Mouse (Mus musculus): Measurements from ENCODE around the gene Pcsk5.

The Pcsk5 gene

DNA sequence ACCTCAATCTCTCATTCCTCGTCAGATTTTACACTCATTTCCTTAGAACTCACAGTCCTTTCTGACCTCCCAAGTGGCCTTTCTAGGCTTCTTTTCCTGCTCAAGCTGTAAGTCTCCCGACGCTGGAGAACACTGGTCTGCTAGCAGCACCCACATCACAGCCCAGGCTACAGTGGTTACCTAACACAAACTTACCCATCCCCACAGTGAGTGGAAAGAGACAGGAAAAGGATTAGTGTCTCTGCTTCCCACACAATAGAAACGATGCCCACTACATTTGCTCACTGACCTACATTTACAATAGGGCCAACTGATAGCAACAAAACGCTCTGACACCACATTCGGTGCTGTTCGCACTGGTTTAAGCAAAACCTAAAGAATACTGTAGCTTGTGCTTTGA lies 24.8 kb downstream of the Pcsk5 start:
- DNase-seq (ENCODE audit: low spot score in 2 of 2): no peak

GRCm38 (mm10) chr19:17806626-17807025 lies 30.8 kb downstream of the Pcsk5 start:
- no peak for DNase-seq (ENCODE audit: low spot score in 2 of 2)

- no peak for DNase-seq (ENCODE audit: low spot score in 2 of 2)
These were observed 36.6 kb downstream of the Pcsk5 start for GRCm38 (mm10) chr19:17800798-17801197.

GRCm38 (mm10) chr19:17799419-17800185 lies 37.8 kb downstream of the Pcsk5 start:
- DNase-seq (ENCODE audit: low spot score in 2 of 2): no peak

GRCm38 (mm10) chr19:17793457-17793856 lies 44.0 kb downstream of the Pcsk5 start:
- DNase-seq (ENCODE audit: low spot score in 2 of 2): no peak

- DNase-seq (ENCODE audit: low spot score in 2 of 2): no peak
These were observed 45.9 kb downstream of the Pcsk5 start for GRCm38 (mm10) chr19:17791485-17792052.

GRCm38 (mm10) chr19:17788617-17789317 lies 48.7 kb downstream of the Pcsk5 start:
- DNase-seq (ENCODE audit: low spot score in 2 of 2): no peak

GRCm38 (mm10) chr19:17786744-17787143 lies 50.7 kb downstream of the Pcsk5 start:
- DNase-seq (ENCODE audit: low spot score in 2 of 2): no peak

GRCm38 (mm10) chr19:17784401-17785192 lies 52.8 kb downstream of the Pcsk5 start:
- no peak for DNase-seq (ENCODE audit: low spot score in 2 of 2)

- DNase-seq (ENCODE audit: low spot score in 2 of 2): no peak
These were observed 54.2 kb downstream of the Pcsk5 start for GRCm38 (mm10) chr19:17783231-17783630.

- DNase-seq (ENCODE audit: low spot score in 2 of 2): no peak
These were observed 56.1 kb downstream of the Pcsk5 start for GRCm38 (mm10) chr19:17781323-17781722.

DNA sequence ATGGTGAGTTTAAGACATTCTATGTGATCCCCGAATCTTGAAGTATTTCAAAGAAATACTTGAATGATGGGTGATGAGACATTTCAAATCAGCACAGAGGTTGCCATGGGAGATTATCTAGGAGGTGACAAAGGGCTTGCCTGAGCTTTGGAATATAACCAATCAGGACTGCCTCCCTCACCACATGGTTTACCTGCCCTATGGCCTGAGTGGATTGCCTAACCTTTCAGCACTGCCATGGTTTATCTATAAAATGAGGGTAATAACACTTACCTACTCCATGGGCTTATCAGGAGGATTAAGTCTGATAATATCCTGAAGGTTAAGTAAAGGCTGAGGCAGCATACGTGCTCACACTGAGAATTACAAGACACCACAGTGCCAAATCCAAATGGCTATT lies 61.5 kb downstream of the Pcsk5 start:
- DNase-seq (ENCODE audit: low spot score in 2 of 2): no peak

- DNase-seq (ENCODE audit: low spot score in 2 of 2): no peak
These were observed 62.3 kb downstream of the Pcsk5 start for GRCm38 (mm10) chr19:17775097-17775496.

DNA sequence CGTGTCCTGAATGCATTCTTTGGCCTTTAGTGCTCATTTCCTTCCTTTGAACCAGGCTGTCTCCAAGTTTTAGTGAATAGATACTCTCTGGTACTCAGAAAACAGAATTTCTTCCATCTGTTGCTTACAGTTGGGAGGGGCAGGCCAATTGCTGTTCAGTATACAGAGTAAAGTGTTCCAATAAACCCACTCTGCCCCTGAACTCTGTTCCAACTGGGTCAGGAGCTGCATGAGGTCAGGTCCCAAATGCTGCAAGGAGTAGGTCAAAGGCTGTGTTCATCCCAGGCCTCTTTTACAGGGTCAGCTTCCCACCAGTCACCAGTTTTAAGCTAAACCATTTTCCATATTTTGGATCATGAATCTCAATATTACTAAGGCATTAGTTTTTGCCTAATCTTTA lies 63.4 kb downstream of the Pcsk5 start:
- DNase-seq (ENCODE audit: low spot score in 2 of 2): no peak

DNA sequence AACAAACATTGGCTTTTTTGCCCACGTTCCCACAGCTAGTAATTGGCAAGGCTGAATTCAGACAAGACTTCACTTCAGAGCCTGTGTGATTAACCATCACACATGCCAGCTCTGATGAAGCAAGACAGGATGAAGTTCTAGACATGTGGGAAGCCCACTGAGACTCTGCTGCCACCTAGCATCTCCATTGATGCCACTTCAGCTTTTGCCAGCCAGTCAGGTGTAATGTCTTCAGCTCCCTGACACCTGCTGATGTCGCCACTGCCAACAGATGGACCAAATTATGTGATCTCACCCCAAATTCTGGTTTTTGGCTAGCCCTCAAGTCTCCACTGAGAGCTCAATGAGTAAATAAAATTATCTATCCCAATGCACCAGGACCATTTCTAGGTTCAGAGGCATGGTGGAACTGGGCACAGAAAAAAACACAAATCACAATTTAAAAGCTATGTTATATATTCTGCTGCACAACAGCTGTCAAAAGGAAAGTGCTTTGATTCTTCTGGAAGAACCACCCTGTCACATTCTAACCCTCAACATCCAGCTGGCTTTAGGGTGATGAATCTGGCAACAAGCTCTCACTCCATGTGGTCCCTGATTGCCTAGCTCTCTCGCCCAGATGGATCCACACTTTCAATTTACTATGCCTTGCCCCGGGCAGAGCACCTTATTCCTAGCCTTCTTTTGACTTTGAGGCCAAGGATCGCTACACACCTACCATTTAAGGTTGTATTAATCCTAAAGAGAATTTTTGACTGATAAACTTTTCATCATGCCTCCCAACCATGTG lies 67.6 kb downstream of the Pcsk5 start:
- no peak for DNase-seq (ENCODE audit: low spot score in 2 of 2)

- DNase-seq (ENCODE audit: low spot score in 2 of 2): no peak
These were observed 72.4 kb downstream of the Pcsk5 start for GRCm38 (mm10) chr19:17765001-17765400.

- no peak for DNase-seq (ENCODE audit: low spot score in 2 of 2)
These were observed 74.7 kb downstream of the Pcsk5 start for GRCm38 (mm10) chr19:17762740-17763139.

DNA sequence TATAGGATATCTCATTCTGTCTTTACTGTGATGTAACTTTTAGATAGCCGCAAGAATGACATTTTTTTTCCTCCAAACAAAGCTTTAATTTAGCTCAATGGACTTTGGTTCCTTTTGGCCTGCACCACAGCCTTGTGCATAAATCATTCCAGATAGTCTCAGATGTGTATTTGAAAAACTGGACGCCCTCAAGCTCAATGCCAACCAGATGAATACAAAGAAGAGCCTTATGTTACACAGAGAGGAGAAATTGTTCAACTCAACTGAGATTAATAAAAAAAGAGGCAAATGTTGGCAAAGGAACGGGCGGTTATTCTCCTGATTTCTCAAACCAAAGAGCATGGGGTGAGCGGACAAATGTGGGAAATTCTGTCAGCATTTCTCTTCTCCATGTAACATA lies 75.8 kb downstream of the Pcsk5 start:
- DNase-seq (ENCODE audit: low spot score in 2 of 2): no peak

GRCm38 (mm10) chr19:17752841-17753240 lies 84.6 kb downstream of the Pcsk5 start:
- DNase-seq (ENCODE audit: low spot score in 2 of 2): no peak

DNA sequence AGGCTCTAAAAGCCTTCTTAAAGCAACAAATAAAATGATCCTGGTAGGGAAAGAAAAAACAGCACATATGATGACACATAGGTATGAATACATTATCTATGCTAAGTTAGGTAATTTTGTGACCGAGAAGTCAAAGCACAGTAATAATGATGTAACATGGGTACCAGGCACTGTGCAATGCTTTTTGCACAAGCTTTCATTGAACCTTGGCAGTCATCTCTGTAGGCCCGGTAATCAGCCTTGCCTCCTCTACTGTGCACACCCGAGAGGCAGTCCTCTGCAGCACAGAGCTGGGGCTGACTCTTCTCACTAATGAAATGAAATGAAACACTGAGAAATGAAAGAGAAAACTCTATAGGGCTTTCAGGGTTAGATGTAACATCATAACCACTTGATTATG lies 89.1 kb downstream of the Pcsk5 start:
- DNase-seq (ENCODE audit: low spot score in 2 of 2): no peak

DNA sequence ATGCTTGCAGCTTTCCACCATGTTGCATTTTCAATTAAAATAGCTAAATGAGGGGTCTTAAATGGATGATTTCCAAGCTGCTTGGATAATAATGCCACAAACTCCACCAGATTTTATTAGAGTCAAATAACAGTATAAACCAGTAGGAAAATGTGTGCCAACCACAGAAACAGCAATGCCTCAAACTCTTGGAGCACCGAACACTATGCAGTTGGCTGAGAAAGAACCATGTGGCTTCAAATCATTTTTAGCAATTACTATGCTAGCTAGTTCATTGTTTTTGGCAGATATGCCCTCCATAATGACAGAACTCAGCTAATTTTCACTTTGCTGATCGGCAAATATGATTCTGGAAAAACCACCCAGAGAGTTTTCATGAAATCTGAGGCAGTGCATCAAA lies 92.1 kb downstream of the Pcsk5 start:
- DNase-seq (ENCODE audit: low spot score in 2 of 2): no peak
